Mouse (Mus musculus) neural tube, embryonic 14.5 days (tissue): ENCODE measurements at regions not wholly inside any gene's neighbourhood (a gene's known extent, or its start where the extent isn't known, plus 50 kb on each side); places are given as distances from the start of the nearest gene placed in this dataset.
A peak's percentile ranks its signal among the peaks of the same experiment; 100 is the strongest.

Experiments used
- ATAC-seq: fragments of 200-750 bp; cut with Nextera tagmentation; 2 replicates; pipeline ENCODE4 v1.8.0; 2017; ENCODE audit warnings: low read depth, mild to moderate bottlenecking, moderate TSS enrichment, moderate library complexity
- H3K27ac ChIP-seq: fragments of 300-500 bp; sonication (generic); 2 replicates; pipeline ENCODE4 v1.5.1; 2014; ENCODE audit warnings: low read depth, mild to moderate bottlenecking, control low read depth, low read length, moderate library complexity, mixed read lengths
- H3K27me3 ChIP-seq: fragments of 300-500 bp; sonication (generic); 2 replicates; pipeline ENCODE4 v1.6.1; 2014; ENCODE audit warnings: low read length; ENCODE audit not compliant: control insufficient read depth, insufficient read depth
- H3K36me3 ChIP-seq: fragments of 300-500 bp; sonication (generic); 2 replicates; pipeline ENCODE4 v1.6.1; 2014; ENCODE audit warnings: low read length, mixed read lengths; ENCODE audit not compliant: control insufficient read depth, insufficient read depth
- H3K4me1 ChIP-seq: fragments of 300-500 bp; sonication (generic); 2 replicates; pipeline ENCODE4 v1.6.1; 2014; ENCODE audit warnings: low read length; ENCODE audit not compliant: control insufficient read depth, insufficient read depth
- H3K4me2 ChIP-seq: fragments of 300-500 bp; sonication (generic); 2 replicates; pipeline ENCODE4 v1.6.1; 2014; ENCODE audit warnings: mild to moderate bottlenecking, low read depth, low read length, control low read depth
- H3K4me3 ChIP-seq: fragments of 300-500 bp; sonication (generic); 2 replicates; pipeline ENCODE4 v1.5.1; 2014; ENCODE audit warnings: low read depth, low read length, control low read depth, mixed read lengths
- H3K9ac ChIP-seq: fragments of 300-500 bp; sonication (generic); replicated peaks from 2 replicates; pipeline ENCODE4 v1.6.1; 2014; ENCODE audit warnings: low read depth, mild to moderate bottlenecking, control low read depth, low read length, mixed read lengths
- H3K9me3 ChIP-seq: fragments of 300-500 bp; sonication (generic); 2 replicates; pipeline ENCODE4 v1.6.1; 2016; ENCODE audit warnings: low read length; ENCODE audit not compliant: control insufficient read depth
- WGBS: fragments of 180-500 bp; shearing (Covaris S2); extraction: QIAGEN DNeasy Blood & Tissue Kit; methylation state at CpG from one replicate; pipeline ENCODE4 v1.1.7; 2014; 5-methylcytosine and 5-hydroxymethylcytosine counted together

GRCm38 (mm10) chr4:80002738-80003635 lies 830.9 kb upstream of the Tyrp1 start:
- 90% methylated on average over 14 of the region's 14 CpGs for WGBS
- H3K9me3 ChIP-seq: no peaks in the 10 kb centered on the region
- no peak overlapping the region for H3K27ac ChIP-seq
- no peak overlapping the region for H3K9ac ChIP-seq
- H3K36me3 ChIP-seq: no peaks in the 10 kb centered on the region
- no peak overlapping the region for H3K4me3 ChIP-seq
- H3K4me1 ChIP-seq: no peaks in the 10 kb centered on the region
- no peaks in the 10 kb centered on the region for H3K27me3 ChIP-seq
- peak; percentile 100 for ATAC-seq
- H3K4me2 ChIP-seq: no peak overlapping the region

GRCm38 (mm10) chr4:80003636-80004365 lies 830.1 kb upstream of the Tyrp1 start:
- Histone ChIP-seq H3K4me1 (no peaks in the 10 kb centered on the region), H3K27ac (no peak overlapping the region), H3K9ac (no peak overlapping the region), H3K4me3 (no peak overlapping the region), H3K36me3 (no peaks in the 10 kb centered on the region), H3K27me3 (no peaks in the 10 kb centered on the region), H3K9me3 (no peaks in the 10 kb centered on the region), H3K4me2 (no peak overlapping the region)
- peak; percentile 93 for ATAC-seq
- WGBS: 88% methylated on average over 13 of the region's 13 CpGs

DNA sequence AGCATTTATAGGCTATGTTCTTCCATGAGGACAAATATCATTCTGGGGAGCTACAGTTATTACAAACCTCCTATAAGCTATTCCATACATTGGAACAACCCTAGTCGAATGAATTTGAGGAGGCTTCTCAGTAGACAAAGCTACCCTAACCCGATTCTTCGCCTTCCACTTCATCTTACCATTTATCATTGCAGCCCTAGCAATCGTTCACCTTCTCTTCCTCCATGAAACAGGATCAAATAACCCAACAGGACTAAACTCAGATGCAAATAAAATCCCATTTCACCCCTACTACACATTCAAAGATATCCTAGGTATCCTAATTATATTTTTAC lies 829.6 kb upstream of the Tyrp1 start:
- Histone ChIP-seq H3K27me3 (no peaks in the 10 kb centered on the region), H3K4me2 (no peak overlapping the region), H3K9ac (no peak overlapping the region), H3K27ac (no peak overlapping the region), H3K4me1 (no peaks in the 10 kb centered on the region), H3K36me3 (no peaks in the 10 kb centered on the region), H3K9me3 (no peaks in the 10 kb centered on the region), H3K4me3 (no peak overlapping the region)
- 95% methylated on average over 4 of the region's 4 CpGs for WGBS
- ATAC-seq: no peak

DNA sequence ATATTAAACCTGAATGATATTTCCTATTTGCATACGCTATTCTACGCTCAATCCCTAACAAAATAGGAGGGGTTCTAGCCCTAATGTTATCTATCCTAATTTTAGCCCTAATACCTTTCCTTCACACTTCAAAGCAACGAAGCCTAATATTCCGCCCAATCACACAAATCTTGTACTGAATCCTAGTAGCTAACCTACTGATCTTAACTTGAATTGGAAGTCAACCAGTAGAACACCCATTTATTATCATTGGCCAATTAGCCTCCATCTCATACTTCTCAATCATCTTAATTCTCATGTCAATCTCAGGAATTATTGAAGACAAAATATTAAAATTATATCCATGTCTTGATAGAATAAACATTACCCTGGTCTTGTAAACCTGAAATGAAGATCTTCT lies 829.1 kb upstream of the Tyrp1 start:
- Histone ChIP-seq H3K9ac (no peak overlapping the region), H3K4me2 (no peak overlapping the region), H3K27ac (no peak overlapping the region), H3K4me3 (no peak overlapping the region), H3K9me3 (no peaks in the 10 kb centered on the region), H3K27me3 (no peaks in the 10 kb centered on the region), H3K4me1 (no peaks in the 10 kb centered on the region), H3K36me3 (no peaks in the 10 kb centered on the region)
- ATAC-seq: no peak
- WGBS: 96% methylated on average over 4 of the region's 4 CpGs

DNA sequence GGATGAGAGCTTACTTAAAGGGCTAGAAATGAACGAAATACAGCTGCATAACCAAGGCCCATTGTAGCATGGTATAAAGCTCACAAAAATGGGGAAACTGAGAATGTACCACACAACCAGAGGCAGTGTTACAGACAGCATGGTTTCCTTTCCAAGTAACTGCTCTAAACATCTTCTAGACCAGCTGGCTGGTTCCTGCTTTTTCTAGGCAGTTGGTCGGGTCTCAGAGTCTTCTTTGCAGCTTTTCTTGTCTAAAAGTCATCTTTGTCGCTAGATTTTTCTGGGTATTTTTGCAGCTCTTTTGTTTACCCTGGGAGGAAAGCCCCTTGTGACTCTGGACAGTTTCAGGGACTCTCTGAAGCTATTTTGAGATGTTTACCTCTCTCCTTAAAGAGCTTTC lies 806.0 kb upstream of the Tyrp1 start:
- H3K9me3 ChIP-seq: no peaks in the 10 kb centered on the region
- no peak overlapping the region for H3K9ac ChIP-seq
- WGBS: 66% methylated on average over 3 of the region's 3 CpGs
- no peaks in the 10 kb centered on the region for H3K27me3 ChIP-seq
- H3K4me1 ChIP-seq: no peaks in the 10 kb centered on the region
- H3K36me3 ChIP-seq: no peaks in the 10 kb centered on the region
- no peak for ATAC-seq
- H3K4me3 ChIP-seq: no peak overlapping the region
- H3K27ac ChIP-seq: no peak overlapping the region
- H3K4me2 ChIP-seq: no peak overlapping the region

DNA sequence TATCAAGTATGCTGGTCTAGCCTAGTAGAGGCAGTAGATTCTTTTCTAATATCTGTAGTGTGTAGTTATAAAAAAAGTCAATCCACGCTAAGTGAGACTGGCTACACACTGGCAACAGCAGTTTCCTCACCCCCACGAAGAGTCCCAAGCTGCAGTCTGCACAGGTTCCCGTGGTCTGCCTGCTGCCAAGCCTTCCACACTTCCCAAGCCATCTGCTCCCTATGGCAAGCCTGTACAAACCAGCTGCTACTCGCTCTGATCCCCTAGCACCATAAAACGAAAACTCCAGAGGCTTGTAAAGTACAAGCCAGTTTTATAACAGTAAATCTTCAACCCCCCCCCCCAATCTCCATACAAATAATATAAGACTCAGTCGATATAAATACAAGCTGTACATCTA lies 786.0 kb upstream of the Tyrp1 start:
- Histone ChIP-seq H3K36me3 (no peaks in the 10 kb centered on the region), H3K4me1 (no peaks in the 10 kb centered on the region), H3K9me3 (no peaks in the 10 kb centered on the region), H3K27me3 (no peaks in the 10 kb centered on the region), H3K4me2 (no peak overlapping the region), H3K9ac (no peak overlapping the region), H3K4me3 (no peak overlapping the region), H3K27ac (no peak overlapping the region)
- ATAC-seq: peak; percentile 80; the same call in 1 of the 2 replicates
- WGBS: 65% methylated on average over 6 of the region's 6 CpGs
